Mouse (Mus musculus) liver, postnatal 0 days (tissue): ENCODE data around the gene Gm20517. TPM values are rescaled to one million over a fixed set of nuclear protein-coding genes. Genes with fewer than 3 reads are reported as not detected.
"Not testable (repeated sequence)": the region's sequence is repeated elsewhere in the genome, so short reads cannot be mapped to it uniquely, and the experiment has no call there.

Source experiments
- ATAC-seq: fragments of 200-750 bp; cut with Nextera tagmentation; 2 replicates; pipeline ENCODE4 v1.8.0; 2017; ENCODE audit warnings: mild to moderate bottlenecking, moderate library complexity
- DNase-seq: peaks from one replicate; pipeline ENCODE4 v3.0.0-alpha.2; 2016
- H3K27ac ChIP-seq: fragments of 300-500 bp; sonication (generic); 2 replicates; pipeline ENCODE4 v1.5.1; 2014; ENCODE audit warnings: antibody characterized with exemption, moderate library complexity, mild to moderate bottlenecking, low read depth
- H3K27me3 ChIP-seq: fragments of 300-500 bp; sonication (generic); 2 replicates; pipeline ENCODE4 v1.6.1; 2014; ENCODE audit warnings: low read length, control low read depth, mixed read lengths; ENCODE audit not compliant: insufficient read depth
- H3K36me3 ChIP-seq: fragments of 300-500 bp; sonication (generic); replicated peaks from 2 replicates; pipeline ENCODE4 v1.6.1; 2014; ENCODE audit warnings: mild to moderate bottlenecking, control low read depth, low read length, moderate library complexity, mixed read lengths; ENCODE audit not compliant: insufficient read depth
- H3K4me1 ChIP-seq: fragments of 300-500 bp; sonication (generic); 2 replicates; pipeline ENCODE4 v1.6.1; 2014; ENCODE audit warnings: antibody characterized with exemption, mild to moderate bottlenecking, control low read depth; ENCODE audit not compliant: insufficient read depth
- H3K4me2 ChIP-seq: fragments of 300-500 bp; sonication (generic); 2 replicates; pipeline ENCODE4 v1.6.1; 2014; ENCODE audit warnings: low read depth, mild to moderate bottlenecking, low read length, moderate library complexity, mixed read lengths
- H3K4me3 ChIP-seq: fragments of 300-500 bp; sonication (generic); 2 replicates; pipeline ENCODE4 v1.5.1; 2014; ENCODE audit warnings: low read depth, low read length
- H3K9ac ChIP-seq: fragments of 300-500 bp; sonication (generic); replicated peaks from 2 replicates; pipeline ENCODE4 v1.6.1; 2014; ENCODE audit warnings: mild to moderate bottlenecking, moderate library complexity
- H3K9me3 ChIP-seq: fragments of 300-500 bp; sonication (generic); 2 replicates; pipeline ENCODE4 v1.6.1; 2016; ENCODE audit warnings: mild to moderate bottlenecking, control low read depth, low read length, mixed read lengths
- CTCF ChIP-seq: sonication (generic); IDR thresholded peaks from 2 replicates; pipeline ENCODE4 v1.5.1; 2016; ENCODE audit warnings: antibody characterized with exemption, low read depth
- EP300 ChIP-seq: IDR thresholded peaks from 2 replicates; pipeline ENCODE4 v1.6.1; 2016; ENCODE audit warnings: antibody characterized with exemption, low read depth, mild to moderate bottlenecking
- WGBS: fragments of 180-500 bp; shearing (Covaris S2); extraction: QIAGEN DNeasy Blood & Tissue Kit; methylation state at CpG from one replicate; pipeline ENCODE4 v1.1.7; 2014; ENCODE audit not compliant: insufficient replicate concordance; 5-methylcytosine and 5-hydroxymethylcytosine counted together
- polyA plus RNA-seq: library from polyadenylated mRNA; unstranded; fragments of >200 nt; fragmentation: Nextera tagmentation; extraction: Ambion mirVana; gene quantifications from 2 replicates; pipeline ENCODE4 v1.2.1, GENCODE M21; 2015

Gm20517 gene
- polyA plus RNA-seq, 1 experiment from 2014 or later: 0.79 TPM

DNA sequence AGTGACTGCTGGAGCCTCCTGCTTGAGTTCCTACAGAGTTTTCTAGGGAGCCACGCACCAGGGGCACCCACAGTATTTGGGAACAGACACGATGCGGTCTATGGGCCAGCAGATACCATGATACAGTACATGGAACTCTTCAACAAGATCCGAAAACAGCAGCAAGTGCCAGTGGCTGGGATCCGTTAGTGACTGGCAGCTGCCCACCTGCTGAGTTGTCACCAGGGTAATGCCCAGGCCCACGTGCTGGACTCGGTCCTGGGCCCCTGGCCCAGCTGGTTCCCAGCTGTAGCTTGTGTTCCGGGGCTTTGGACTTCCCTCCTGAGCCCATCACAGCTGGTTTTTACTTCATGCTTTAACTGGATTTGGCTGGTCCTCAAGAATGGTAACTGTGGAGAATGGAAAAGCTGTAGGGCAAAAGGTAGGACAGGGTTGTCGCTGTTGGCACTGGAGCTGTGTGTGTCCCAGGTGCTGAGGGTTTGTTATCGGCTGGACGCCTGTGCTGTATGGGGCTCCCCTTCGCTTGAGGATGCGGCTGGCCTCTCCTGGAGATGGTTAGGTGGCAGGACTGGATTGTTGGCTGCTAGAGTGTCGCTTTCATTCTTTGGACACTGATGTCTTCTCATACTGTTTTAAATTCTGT lies 11.6 kb downstream of the Gm20517 start:
- WGBS: 95% methylated on average over 14 of the region's 14 CpGs
- Histone ChIP-seq H3K27me3 (no peaks in the 10 kb centered on the region), H3K27ac (no peak overlapping the region), H3K36me3 (peaks cover 57% of the 10 kb centered on the region), H3K4me1 (peaks cover 4% of the 10 kb centered on the region), H3K4me3 (no peak overlapping the region), H3K9ac (no peak overlapping the region), H3K4me2 (no peak overlapping the region), H3K9me3 (no peaks in the 10 kb centered on the region)
- ATAC-seq (no peak), DNase-seq (no peak)
- TF ChIP-seq CTCF: no peak
- TF ChIP-seq EP300: no peak

GRCm38 (mm10) chr17:47624572-47624971 lies 13.2 kb downstream of the Gm20517 start:
- not testable (repeated sequence) for H3K9me3 ChIP-seq, ATAC-seq, H3K4me3 ChIP-seq, DNase-seq, H3K9ac ChIP-seq, H3K4me2 ChIP-seq, H3K27me3 ChIP-seq, H3K27ac ChIP-seq
- H3K36me3 ChIP-seq: peaks cover 45% of the 10 kb centered on the region
- 0 out of 2 replicates have a peak, but pooled peaks have one; percentile 3 for TF ChIP-seq CTCF
- 96% methylated on average over 4 of the region's 5 CpGs for WGBS
- peaks cover 11% of the 10 kb centered on the region for H3K4me1 ChIP-seq

DNA sequence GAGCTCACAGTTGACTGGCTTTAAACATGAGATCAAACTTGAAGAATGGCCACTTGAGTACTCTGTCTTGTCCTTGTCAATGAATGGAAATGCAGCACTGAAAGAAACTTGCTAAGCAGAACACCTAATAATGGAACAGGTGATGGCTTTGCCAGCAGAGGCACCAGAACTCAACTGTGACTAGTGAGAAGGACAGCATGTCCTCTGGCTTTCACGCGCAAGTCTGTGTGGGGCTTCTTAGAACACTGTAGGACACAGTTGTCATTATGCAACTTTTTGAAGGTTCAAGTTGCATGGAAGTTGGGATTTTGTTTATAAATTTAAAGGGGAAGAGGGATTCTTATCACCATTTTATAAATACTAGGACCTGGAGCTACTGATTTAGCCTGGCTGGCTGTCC lies 13.7 kb downstream of the Gm20517 start:
- no peak overlapping the region for H3K27ac ChIP-seq
- no peak for DNase-seq
- no peak overlapping the region for H3K9ac ChIP-seq
- WGBS: 94% methylated on average over 2 of the region's 2 CpGs
- no peak overlapping the region for H3K4me3 ChIP-seq
- peaks cover 40% of the 10 kb centered on the region for H3K36me3 ChIP-seq
- H3K27me3 ChIP-seq: no peaks in the 10 kb centered on the region
- H3K4me1 ChIP-seq: peaks cover 13% of the 10 kb centered on the region
- H3K4me2 ChIP-seq: no peak overlapping the region
- TF ChIP-seq CTCF (no peak), EP300 (no peak)
- ATAC-seq: no peak
- no peaks in the 10 kb centered on the region for H3K9me3 ChIP-seq

GRCm38 (mm10) chr17:47626031-47626430 lies 14.6 kb downstream of the Gm20517 start:
- H3K4me3 ChIP-seq: no peak overlapping the region
- ATAC-seq: no peak
- 87% methylated on average over 5 of the region's 5 CpGs for WGBS

GRCm38 (mm10) chr17:47627791-47628190 lies 16.4 kb downstream of the Gm20517 start:
- ATAC-seq: no peak

More at GRCm38 (mm10) chr17:47626031-47626430, 14.6 kb downstream of the Gm20517 start:
- peaks cover 22% of the 10 kb centered on the region for H3K4me1 ChIP-seq
- H3K36me3 ChIP-seq: peaks cover 37% of the 10 kb centered on the region
- H3K9me3 ChIP-seq: no peaks in the 10 kb centered on the region
- H3K27ac ChIP-seq: no peak overlapping the region
- DNase-seq: no peak
- H3K9ac ChIP-seq: no peak overlapping the region
- no peak overlapping the region for H3K4me2 ChIP-seq
- H3K27me3 ChIP-seq: no peaks in the 10 kb centered on the region
- TF ChIP-seq EP300: no peak
- TF ChIP-seq CTCF: no peak

DNA sequence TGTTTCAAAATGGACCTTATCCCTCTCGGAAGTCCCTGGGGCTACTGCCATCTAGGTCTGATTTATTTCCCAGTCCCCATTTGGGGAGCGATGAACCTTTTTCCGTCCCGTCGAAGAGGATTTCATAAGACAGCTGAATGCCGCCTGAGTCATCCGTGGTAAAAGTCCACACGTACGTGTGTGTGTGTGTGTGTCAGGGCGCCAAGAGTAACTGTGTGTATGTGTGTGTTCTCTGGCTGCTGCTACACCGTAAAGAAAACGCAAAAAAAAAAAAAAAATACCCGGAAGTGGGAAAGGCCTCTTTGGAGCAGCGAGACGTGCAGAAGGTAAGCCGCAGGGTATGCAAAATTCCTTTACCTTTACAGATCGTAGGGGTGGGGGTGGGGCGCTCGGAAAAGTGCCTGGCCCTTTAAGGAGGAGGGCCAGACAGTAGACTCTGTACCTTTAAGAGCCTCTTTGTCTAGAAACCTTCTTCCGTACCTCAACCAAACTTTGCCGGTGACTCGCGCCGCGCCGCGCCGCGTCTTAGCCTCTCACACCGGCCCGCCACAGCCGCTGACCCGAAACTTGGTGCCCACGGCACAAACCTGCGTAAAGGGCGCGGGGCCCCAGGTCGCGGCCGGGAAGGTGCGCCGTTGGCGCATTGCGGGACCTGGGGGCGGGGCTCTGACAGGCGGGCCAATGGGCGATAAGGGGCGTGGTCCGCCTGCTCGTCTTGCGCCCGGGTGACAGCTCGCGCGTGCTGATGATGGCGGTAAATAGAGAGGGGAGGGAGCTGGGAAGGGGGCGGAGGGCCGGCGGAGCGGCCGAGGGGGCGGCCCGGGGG lies 17.7 kb downstream of the Gm20517 start:
- DNase-seq: peak; percentile 98
- peak overlapping the region; percentile 100 for H3K4me2 ChIP-seq
- H3K27ac ChIP-seq: peak overlapping the region; percentile 98
- peak overlapping the region; percentile 88 for H3K9ac ChIP-seq
- peaks cover 17% of the 10 kb centered on the region for H3K36me3 ChIP-seq
- H3K9me3 ChIP-seq: no peaks in the 10 kb centered on the region
- peaks cover 23% of the 10 kb centered on the region for H3K4me1 ChIP-seq
- peak overlapping the region; percentile 95 for H3K4me3 ChIP-seq
- no peaks in the 10 kb centered on the region for H3K27me3 ChIP-seq
- ATAC-seq: peak; percentile 94
- 2% methylated on average over 63 of the region's 63 CpGs for WGBS
- TF ChIP-seq EP300: 0 out of 2 replicates have a peak, but pooled peaks have one; percentile 38
- TF ChIP-seq CTCF: no peak; the same call in 1 of the 2 replicates

More at GRCm38 (mm10) chr17:47627791-47628190, 16.4 kb downstream of the Gm20517 start:
- TF ChIP-seq EP300: no peak
- TF ChIP-seq CTCF: peak; percentile 62
- Histone ChIP-seq H3K9ac (no peak overlapping the region; the same call in 1 of the 2 replicates), H3K27ac (peak overlapping the region; percentile 98), H3K27me3 (no peaks in the 10 kb centered on the region), H3K4me1 (peaks cover 23% of the 10 kb centered on the region), H3K4me3 (peak overlapping the region; percentile 95), H3K36me3 (peaks cover 30% of the 10 kb centered on the region), H3K4me2 (peak overlapping the region; percentile 100), H3K9me3 (no peaks in the 10 kb centered on the region)
- no peak for DNase-seq
- 72% methylated on average over 2 of the region's 2 CpGs for WGBS
